Mouse (Mus musculus): Measurements from ENCODE around the gene Hist1h2bf. TPM values are rescaled to one million over a fixed set of nuclear protein-coding genes. Genes with fewer than 3 reads are reported as not detected.
A peak's percentile ranks its signal among the peaks of the same experiment; 100 is the strongest.
"Not testable (repeated sequence)": the region's sequence is repeated elsewhere in the genome, so short reads cannot be mapped to it uniquely, and the experiment has no call there.

Gene Hist1h2bf
- polyA plus RNA-seq, 1 experiment from 2014 or later: 5.8 TPM

- WGBS: 75% methylated on average over 3 of the region's 3 CpGs
- H3K9me3 ChIP-seq: no peaks in the 10 kb centered on the region
- H3K9ac ChIP-seq: no peak overlapping the region
- H3K4me2 ChIP-seq: no peak overlapping the region
- H3K4me1 ChIP-seq: no peaks in the 10 kb centered on the region
- no peak overlapping the region for H3K27ac ChIP-seq
- no peaks in the 10 kb centered on the region for H3K36me3 ChIP-seq
- ATAC-seq (ENCODE audit: insufficient number of reproducible peaks, low FRiP score, low TSS enrichment, low read depth): no peak
- H3K27me3 ChIP-seq: no peaks in the 10 kb centered on the region
- H3K4me3 ChIP-seq: no peak overlapping the region
Measured at GRCm38 (mm10) chr13:23604452-23604851, 30.5 kb upstream of the Hist1h2bf start.

DNA sequence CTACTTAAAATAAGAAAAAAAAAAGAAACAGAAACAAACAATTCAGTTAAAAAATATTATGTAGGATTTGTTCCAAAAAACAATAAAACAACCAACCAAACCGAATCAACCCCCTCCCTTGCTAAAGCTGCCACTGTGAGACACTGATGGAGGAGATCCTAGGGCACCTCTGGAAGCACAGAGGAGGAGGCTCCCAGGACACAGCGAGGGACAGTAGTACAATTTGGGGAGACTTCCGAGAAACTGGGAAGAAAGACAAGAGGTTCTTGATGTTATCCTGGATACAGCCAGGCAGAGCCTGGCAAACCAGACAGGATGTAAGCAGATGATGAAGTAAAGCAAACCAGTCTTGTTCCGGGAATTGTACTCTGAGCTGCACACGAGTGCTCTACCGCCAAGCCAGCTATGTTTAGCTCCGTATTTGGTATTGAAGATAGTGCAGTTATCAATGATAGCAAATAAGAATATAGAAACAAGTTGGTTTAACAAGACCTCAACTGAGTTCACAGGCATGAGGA is 29.2 kb upstream of the Hist1h2bf start:
- WGBS: 80% methylated on average over 7 of the region's 7 CpGs
- no peaks in the 10 kb centered on the region for H3K9me3 ChIP-seq
- no peak for ATAC-seq (ENCODE audit: insufficient number of reproducible peaks, low FRiP score, low TSS enrichment, low read depth)
- no peak overlapping the region for H3K4me2 ChIP-seq
- H3K27ac ChIP-seq: no peak overlapping the region
- no peaks in the 10 kb centered on the region for H3K36me3 ChIP-seq
- no peaks in the 10 kb centered on the region for H3K4me1 ChIP-seq
- H3K9ac ChIP-seq: no peak overlapping the region
- H3K27me3 ChIP-seq: no peaks in the 10 kb centered on the region
- H3K4me3 ChIP-seq: no peak overlapping the region

GRCm38 (mm10) chr13:23597957-23598356 is 24.0 kb upstream of the Hist1h2bf start:
- no peak overlapping the region for H3K4me2 ChIP-seq
- no peak overlapping the region for H3K27ac ChIP-seq
- no peak for ATAC-seq (ENCODE audit: insufficient number of reproducible peaks, low FRiP score, low TSS enrichment, low read depth)
- no peak overlapping the region for H3K9ac ChIP-seq
- no peaks in the 10 kb centered on the region for H3K36me3 ChIP-seq
- no peaks in the 10 kb centered on the region for H3K27me3 ChIP-seq
- 7% methylated on average over 9 of the region's 9 CpGs for WGBS
- H3K4me1 ChIP-seq: 0 out of 2 replicates have a peak, but pooled peaks cover 3% of the 10 kb centered on the region
- no peaks in the 10 kb centered on the region for H3K9me3 ChIP-seq
- H3K4me3 ChIP-seq: no peak overlapping the region

- Histone ChIP-seq H3K27ac (no peak overlapping the region), H3K4me1 (0 out of 2 replicates have a peak, but pooled peaks cover 4% of the 10 kb centered on the region), H3K9ac (no peak overlapping the region), H3K9me3 (no peaks in the 10 kb centered on the region), H3K27me3 (no peaks in the 10 kb centered on the region), H3K4me3 (no peak overlapping the region), H3K4me2 (no peak overlapping the region), H3K36me3 (no peaks in the 10 kb centered on the region)
- 63% methylated on average over 7 of the region's 7 CpGs for WGBS
- ATAC-seq (ENCODE audit: insufficient number of reproducible peaks, low FRiP score, low TSS enrichment, low read depth): no peak
Measured at GRCm38 (mm10) chr13:23595622-23596372, 21.8 kb upstream of the Hist1h2bf start.

- H3K27ac ChIP-seq: no peak overlapping the region
- no peak for ATAC-seq (ENCODE audit: insufficient number of reproducible peaks, low FRiP score, low TSS enrichment, low read depth)
- H3K4me1 ChIP-seq: 0 out of 2 replicates have a peak, but pooled peaks cover 4% of the 10 kb centered on the region
- no peak overlapping the region for H3K4me2 ChIP-seq
- WGBS: 81% methylated on average over 2 of the region's 2 CpGs
- no peaks in the 10 kb centered on the region for H3K36me3 ChIP-seq
- H3K9ac ChIP-seq: no peak overlapping the region
- no peak overlapping the region for H3K4me3 ChIP-seq
- H3K27me3 ChIP-seq: no peaks in the 10 kb centered on the region
- H3K9me3 ChIP-seq: no peaks in the 10 kb centered on the region
Measured at GRCm38 (mm10) chr13:23595185-23595584, 21.2 kb upstream of the Hist1h2bf start.

- ATAC-seq (ENCODE audit: insufficient number of reproducible peaks, low FRiP score, low TSS enrichment, low read depth): no peak
- 65% methylated on average over 5 of the region's 5 CpGs for WGBS
- Histone ChIP-seq H3K27ac (no peak overlapping the region), H3K4me1 (0 out of 2 replicates have a peak, but pooled peaks cover 4% of the 10 kb centered on the region), H3K36me3 (no peaks in the 10 kb centered on the region), H3K4me3 (no peak overlapping the region), H3K9ac (no peak overlapping the region), H3K9me3 (no peaks in the 10 kb centered on the region), H3K4me2 (no peak overlapping the region), H3K27me3 (no peaks in the 10 kb centered on the region)
Measured at GRCm38 (mm10) chr13:23593051-23593770, 19.2 kb upstream of the Hist1h2bf start.

GRCm38 (mm10) chr13:23592614-23593013 is 18.6 kb upstream of the Hist1h2bf start:
- H3K9ac ChIP-seq: no peak overlapping the region
- H3K4me1 ChIP-seq: 0 out of 2 replicates have a peak, but pooled peaks cover 4% of the 10 kb centered on the region
- no peak overlapping the region for H3K4me2 ChIP-seq
- no peaks in the 10 kb centered on the region for H3K27me3 ChIP-seq
- no peaks in the 10 kb centered on the region for H3K36me3 ChIP-seq
- 36% methylated on average over 7 of the region's 7 CpGs for WGBS
- no peak for ATAC-seq (ENCODE audit: insufficient number of reproducible peaks, low FRiP score, low TSS enrichment, low read depth)
- no peak overlapping the region for H3K27ac ChIP-seq
- no peak overlapping the region for H3K4me3 ChIP-seq
- H3K9me3 ChIP-seq: no peaks in the 10 kb centered on the region

DNA sequence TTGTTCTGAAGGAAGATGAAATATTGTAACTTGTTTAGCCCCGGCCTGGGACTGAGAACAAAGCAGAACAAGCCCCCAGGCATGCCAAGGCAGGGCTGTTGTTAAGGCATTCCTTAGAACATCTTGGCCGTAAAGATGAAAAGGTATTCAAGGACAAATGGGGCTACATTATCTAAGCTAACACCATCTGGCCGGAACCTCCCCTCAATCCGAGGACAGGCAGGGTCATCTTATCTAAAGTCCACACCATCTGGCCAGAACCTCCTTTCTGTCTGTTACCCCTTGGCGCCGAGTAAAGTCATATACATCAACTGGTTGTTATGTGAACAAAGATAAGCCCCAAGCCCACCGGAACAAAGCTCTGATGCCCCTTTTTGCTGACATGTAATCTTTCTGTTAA is 17.9 kb upstream of the Hist1h2bf start:
- not testable (repeated sequence) for H3K4me1 ChIP-seq; H3K4me3 ChIP-seq; H3K4me2 ChIP-seq; H3K9me3 ChIP-seq; ATAC-seq (ENCODE audit: insufficient number of reproducible peaks, low FRiP score, low TSS enrichment, low read depth); H3K9ac ChIP-seq; H3K27me3 ChIP-seq; H3K36me3 ChIP-seq; H3K27ac ChIP-seq
- WGBS: 84% methylated on average over 7 of the region's 7 CpGs

- Histone ChIP-seq H3K4me2 (no peak overlapping the region), H3K27me3 (no peaks in the 10 kb centered on the region), H3K27ac (no peak overlapping the region), H3K36me3 (no peaks in the 10 kb centered on the region), H3K4me3 (no peak overlapping the region), H3K4me1 (peaks cover 10% of the 10 kb centered on the region), H3K9ac (no peak overlapping the region), H3K9me3 (no peaks in the 10 kb centered on the region)
- ATAC-seq (ENCODE audit: insufficient number of reproducible peaks, low FRiP score, low TSS enrichment, low read depth): no peak
- WGBS: 92% methylated on average over 7 of the region's 7 CpGs
Measured at GRCm38 (mm10) chr13:23591206-23591605, 17.2 kb upstream of the Hist1h2bf start.

DNA sequence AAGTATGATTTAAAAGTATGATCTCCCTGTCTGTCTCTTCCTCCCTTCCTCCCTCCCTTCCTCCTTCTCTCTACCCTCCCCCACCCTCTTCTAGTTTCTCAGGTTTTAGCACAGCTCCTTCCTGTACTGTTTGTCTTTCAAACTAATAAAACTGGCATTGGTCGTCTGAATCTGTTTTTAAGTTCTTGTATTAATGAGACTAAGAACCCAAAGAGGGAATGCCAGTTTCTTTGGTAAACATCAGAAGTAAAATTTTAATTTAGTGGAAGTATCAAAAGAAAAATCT is 12.9 kb upstream of the Hist1h2bf start:
- peak overlapping the region; percentile 46 for H3K4me3 ChIP-seq
- no peaks in the 10 kb centered on the region for H3K36me3 ChIP-seq
- no peak overlapping the region for H3K9ac ChIP-seq
- H3K4me1 ChIP-seq: peaks cover 20% of the 10 kb centered on the region
- H3K27me3 ChIP-seq: no peaks in the 10 kb centered on the region
- 3% methylated on average over 1 of the region's 1 CpGs for WGBS
- H3K27ac ChIP-seq: peak overlapping the region; percentile 91
- H3K4me2 ChIP-seq: peak overlapping the region; percentile 70
- H3K9me3 ChIP-seq: no peaks in the 10 kb centered on the region
- ATAC-seq (ENCODE audit: insufficient number of reproducible peaks, low FRiP score, low TSS enrichment, low read depth): no peak

- Histone ChIP-seq H3K27me3 (no peaks in the 10 kb centered on the region), H3K4me3 (peak overlapping the region; percentile 46), H3K9ac (0 out of 2 replicates have a peak overlapping the region, but pooled peaks have one; percentile 26), H3K27ac (peak overlapping the region; percentile 91), H3K4me1 (peaks cover 22% of the 10 kb centered on the region), H3K9me3 (no peaks in the 10 kb centered on the region), H3K4me2 (peak overlapping the region; percentile 70), H3K36me3 (no peaks in the 10 kb centered on the region)
- under 1% methylated on average over 22 of the region's 22 CpGs for WGBS
- no peak for ATAC-seq (ENCODE audit: insufficient number of reproducible peaks, low FRiP score, low TSS enrichment, low read depth)
Measured at GRCm38 (mm10) chr13:23586099-23586939, 12.3 kb upstream of the Hist1h2bf start.

All from limb, embryonic 15.5 days (tissue).